ENCODE assay signal across 23 mouse cellular contexts in genomic region chr15:81479446-81480213, GRCm38 (mm10). TPM values are rescaled to one million over a fixed set of nuclear protein-coding genes. Genes with fewer than 3 reads are reported as not detected.
DNase-seq lines count a peak whose midpoint lies in the region; ATAC-seq and TF ChIP-seq lines count a peak whose summit lies in the region.
"Had no signal": no experiment of that assay in that cellular context is flagged by ENCODE, and none has a peak within 500 bp of the region (broad histone marks: within the 10 kb centered on the region; RNA-seq: fewer than 3 reads in every experiment).

No protein-coding gene starts in this region.

- no peak for ATAC-seq in liver, embryonic 12.5 days
- no peak for ATAC-seq in kidney, embryonic 15.5 days (replicated peaks; ENCODE audit: low FRiP score)
- ATAC-seq in hindbrain, embryonic 12.5 days (ENCODE audit: low FRiP score), result no peak
- ATAC-seq: CD4-positive, CD25-positive, alpha-beta regulatory T cell, adult 4 months; hindbrain, postnatal 0 days had no signal

- H3K36me3 ChIP-seq in liver, adult 2 months (ENCODE audit: control insufficient read depth, insufficient read depth, low read length), result peaks cover 4% of the 10 kb centered on the region; the same call in 1 of the 2 replicates
- H3K36me3 ChIP-seq in liver, embryonic 12.5 days, result peaks cover 20% of the 10 kb centered on the region
- peaks cover 16% of the 10 kb centered on the region for H3K36me3 ChIP-seq in kidney, embryonic 15.5 days
- peaks cover 9% of the 10 kb centered on the region for H3K36me3 ChIP-seq in hindbrain, embryonic 12.5 days

- H3K27ac ChIP-seq in liver, adult 2 months (replicated peaks; ENCODE audit: insufficient read depth, low read depth, low read length), result no peak overlapping the region
- H3K27ac ChIP-seq in liver, embryonic 12.5 days, result no peak overlapping the region
- no peak overlapping the region for H3K27ac ChIP-seq in kidney, embryonic 15.5 days
- H3K27ac ChIP-seq in hindbrain, embryonic 12.5 days, result no peak overlapping the region
- H3K27ac ChIP-seq: embryonic facial prominence, embryonic 15.5 days; forebrain, embryonic 10.5 days; hindbrain, postnatal 0 days; midbrain, embryonic 10.5 days; neural tube, embryonic 13.5 days had no signal

- no peak overlapping the region for H3K9ac ChIP-seq in liver, adult 2 months (ENCODE audit: low read depth, low read length)
- no peak overlapping the region for H3K9ac ChIP-seq in liver, embryonic 12.5 days
- no peak overlapping the region for H3K9ac ChIP-seq in kidney, embryonic 15.5 days
- no peak overlapping the region for H3K9ac ChIP-seq in hindbrain, embryonic 12.5 days
- H3K9ac ChIP-seq: embryonic facial prominence, embryonic 15.5 days; neural tube, embryonic 13.5 days had no signal

- 67% methylated on average over 21 of the region's 21 CpGs for WGBS in liver, adult 2 months
- 65% methylated on average over 21 of the region's 21 CpGs for WGBS in liver, embryonic 12.5 days (ENCODE audit: insufficient replicate concordance)
- 45% methylated on average over 21 of the region's 21 CpGs for WGBS in kidney, embryonic 15.5 days
- WGBS in hindbrain, embryonic 12.5 days, result 66% methylated on average over 21 of the region's 21 CpGs

- no peaks in the 10 kb centered on the region for H3K79me2 ChIP-seq in liver, adult 2 months (ENCODE audit: control insufficient read depth, insufficient read depth, low read length)

- no peaks in the 10 kb centered on the region for H3K27me3 ChIP-seq in liver, adult 2 months (ENCODE audit: control insufficient read depth, insufficient read depth, low read length)
- H3K27me3 ChIP-seq in liver, embryonic 12.5 days (replicated peaks), result no peaks in the 10 kb centered on the region
- no peaks in the 10 kb centered on the region for H3K27me3 ChIP-seq in kidney, embryonic 15.5 days
- H3K27me3 ChIP-seq in hindbrain, embryonic 12.5 days, result peaks cover 6% of the 10 kb centered on the region; the same call in 1 of the 2 replicates
- H3K27me3 ChIP-seq: embryonic facial prominence, embryonic 15.5 days had no signal

- no peak for TF ChIP-seq POLR2A in liver, adult 2 months (IDR thresholded peaks at IDR 0.05; ENCODE audit: extremely low read depth, insufficient read depth, low read length)

- H3K4me3 ChIP-seq in liver, adult 2 months (ENCODE audit: insufficient read depth, low read depth, low read length), result no peak overlapping the region
- no peak overlapping the region for H3K4me3 ChIP-seq in liver, embryonic 12.5 days
- no peak overlapping the region for H3K4me3 ChIP-seq in kidney, embryonic 15.5 days (replicated peaks)
- no peak overlapping the region for H3K4me3 ChIP-seq in hindbrain, embryonic 12.5 days
- H3K4me3 ChIP-seq: embryonic facial prominence, embryonic 15.5 days; forebrain, embryonic 10.5 days; midbrain, embryonic 10.5 days; neural tube, embryonic 13.5 days had no signal

- H3K4me2 ChIP-seq in liver, embryonic 12.5 days, result no peak overlapping the region
- peak overlapping the region; percentile 15; the same call in 1 of the 2 replicates for H3K4me2 ChIP-seq in kidney, embryonic 15.5 days
- no peak overlapping the region for H3K4me2 ChIP-seq in hindbrain, embryonic 12.5 days (replicated peaks)
- H3K4me2 ChIP-seq: embryonic facial prominence, embryonic 15.5 days; neural tube, embryonic 13.5 days had no signal

- DNase-seq in adrenal gland, postnatal 10 days, result peak; percentile 46
- no peak for DNase-seq in adrenal gland, adult (ENCODE audit: inconsistent age in 2 of 2, low spot score in 1 of 2)
- peak; percentile 22 for DNase-seq in liver, adult 2 months (ENCODE audit: extremely low read depth, low read depth, low spot score)
- DNase-seq in testis, postnatal 14 days (ENCODE audit: low spot score), result peak; percentile 59
- DNase-seq in T-cell, adult 2 months (ENCODE audit: low spot score), result no peak
- DNase-seq: cerebellum, adult 11-12 months; cerebellum, postnatal 36 days; gastrocnemius, postnatal 10 days; heart, postnatal 14 days; liver; lung, adult 2 months; lung, postnatal 4 days; right cerebral cortex, postnatal 25 days; thymus, postnatal 36 days had no signal

- H3K4me1 ChIP-seq in liver, adult 2 months (ENCODE audit: control insufficient read depth, insufficient read depth, low read length), result 0 out of 2 replicates have a peak, but pooled peaks cover 1% of the 10 kb centered on the region
- peaks cover 28% of the 10 kb centered on the region; the same call in 1 of the 2 replicates for H3K4me1 ChIP-seq in liver, embryonic 12.5 days
- H3K4me1 ChIP-seq in kidney, embryonic 15.5 days, result peaks cover 20% of the 10 kb centered on the region
- peaks cover 5% of the 10 kb centered on the region; the same call in 1 of the 2 replicates for H3K4me1 ChIP-seq in hindbrain, embryonic 12.5 days
- H3K4me1 ChIP-seq: neural tube, embryonic 13.5 days had no signal

- TF ChIP-seq CTCF in liver, adult 2 months (IDR thresholded peaks at IDR 0.05; ENCODE audit: low read depth, low read length), result no peak

- H3K9me3 ChIP-seq in liver, embryonic 12.5 days (replicated peaks), result no peaks in the 10 kb centered on the region
- H3K9me3 ChIP-seq in kidney, embryonic 15.5 days (replicated peaks), result no peaks in the 10 kb centered on the region
- no peaks in the 10 kb centered on the region for H3K9me3 ChIP-seq in hindbrain, embryonic 12.5 days (replicated peaks)
- H3K9me3 ChIP-seq: embryonic facial prominence, embryonic 15.5 days; forebrain, embryonic 10.5 days; midbrain, embryonic 10.5 days; neural tube, embryonic 13.5 days had no signal

RNA-seq across cellular contexts. Expression of gene Rbx1, which starts 13.5 kb away (rescaled TPM):
- total RNA-seq in adrenal gland, postnatal 10 days (2021), result 100 to 1,000 TPM; 132 to 145 TPM
- 45.5 and 59.3 TPM in 2 replicates for total RNA-seq in liver, adult 2 months (2014; rRNA removed)
- polyA plus RNA-seq in liver, adult 2 months (2012; rRNA removed), result 52.3 and 55.4 TPM in 2 replicates
- polyA plus RNA-seq in liver, embryonic 12.5 days (2016; fragmentation: Nextera tagmentation; extraction: Ambion mirVana), result 334 and 384 TPM in 2 replicates
- polyA plus RNA-seq in kidney, embryonic 15.5 days (2015; fragmentation: Nextera tagmentation; extraction: Ambion mirVana), result 459 and 522 TPM in 2 replicates
- 465 and 485 TPM in 2 replicates for polyA plus RNA-seq in hindbrain, embryonic 12.5 days (2016; fragmentation: Nextera tagmentation; extraction: Ambion mirVana)

Comparison
In these comparisons a context has a peak if more than half of its experiments do, and no peak if none do; other contexts are left out.
1. DNase-seq: peak in adrenal gland, postnatal 10 days (single experiment), liver, adult 2 months (single experiment) and testis, postnatal 14 days (single experiment); none in adrenal gland, adult (0 of 2) and T-cell, adult 2 months (single experiment).